Mouse (Mus musculus) G1E (cell line): ENCODE results near the gene Sept3.

Experiments
- CTCF ChIP-seq: IDR thresholded peaks from 2 replicates; pipeline ENCODE4 v1.5.1; 2012; ENCODE audit warnings: low read depth, low read length, inconsistent platforms, mixed read lengths
- TAL1 ChIP-seq: conservative IDR thresholded peaks from 2 replicates; pipeline ENCODE4 v1.6.1; 2012; ENCODE audit warnings: low read depth, low read length, inconsistent platforms, mixed read lengths

GRCm38 (mm10) chr15:82342543-82342935 is 67.8 kb downstream of the Sept3 start:
- TF ChIP-seq TAL1 (no peak), CTCF (no peak)
